Mouse (Mus musculus) small intestine, adult 2 months (tissue): Measurements from ENCODE around the gene Caskin1.

Experiments used
- CTCF ChIP-seq: fragments of 200-500 bp; IDR thresholded peaks from 2 replicates; pipeline ENCODE4 v1.5.1; 2012; ENCODE audit warnings: low read depth, mild to moderate bottlenecking, control low read depth, inconsistent platforms, low read length, moderate library complexity, mixed read lengths; ENCODE audit not compliant: insufficient replicate concordance, insufficient read length; ENCODE audit errors: extremely low read depth
- POLR2A ChIP-seq: fragments of 200-500 bp; IDR thresholded peaks from 2 replicates; pipeline ENCODE4 v1.6.1; 2012; ENCODE audit warnings: low read depth, mild to moderate bottlenecking, control low read depth, inconsistent platforms, low read length, moderate library complexity

DNA sequence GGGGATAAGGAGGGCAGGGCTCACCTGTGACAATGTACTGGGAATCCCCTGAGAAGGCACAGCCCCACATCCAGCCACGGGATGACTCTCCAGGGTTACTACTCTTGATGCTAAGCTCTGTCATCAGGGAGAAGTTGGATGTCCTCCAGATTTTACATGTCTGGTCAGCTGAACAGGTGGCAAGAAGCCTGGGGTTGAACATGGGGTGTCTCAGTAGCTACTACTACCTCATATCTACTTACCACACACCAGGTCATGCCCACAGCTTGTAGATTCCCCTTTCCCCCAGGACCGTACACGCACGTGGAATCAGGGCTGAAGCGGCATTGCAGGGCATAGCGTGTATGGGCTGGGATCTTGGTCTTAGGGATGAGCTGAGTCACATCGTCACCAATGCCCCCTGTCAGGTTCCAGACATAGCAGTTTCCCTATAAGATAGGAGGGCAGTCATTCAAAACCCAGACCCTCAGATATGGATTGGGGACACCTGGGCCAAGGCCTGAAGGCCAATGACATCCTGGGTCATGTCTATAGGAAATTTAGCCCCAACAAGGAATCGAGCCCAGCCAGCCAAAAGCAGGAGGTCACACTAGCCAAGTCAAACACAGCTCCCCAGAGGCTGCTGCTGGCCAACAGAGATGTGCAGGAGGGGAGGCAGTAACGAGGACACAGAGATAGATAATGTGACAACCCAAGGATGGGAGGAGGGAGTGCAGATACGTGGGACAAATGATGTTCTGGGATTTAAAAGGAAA, 12.2 kb upstream of the Caskin1 start:
- TF ChIP-seq CTCF = no peak
- no peak for TF ChIP-seq POLR2A
